Mouse (Mus musculus) neural tube, embryonic 11.5 days (tissue): ENCODE measurements around the gene Ank2. TPM values are rescaled to one million over a fixed set of nuclear protein-coding genes. Genes with fewer than 3 reads are reported as not detected.

Experiments used
- ATAC-seq: fragments of 200-750 bp; cut with Nextera tagmentation; 2 replicates; pipeline ENCODE4 v1.8.0; 2017; ENCODE audit warnings: moderate number of reproducible peaks, mild to moderate bottlenecking, moderate TSS enrichment, moderate library complexity; ENCODE audit not compliant: insufficient read depth, low FRiP score, low TSS enrichment
- DNase-seq: peaks from one replicate; pipeline ENCODE4 v3.0.0-alpha.2; 2015; ENCODE audit warnings: low spot score
- H3K27ac ChIP-seq: fragments of 300-500 bp; sonication (generic); 2 replicates; pipeline ENCODE4 v1.5.1; 2014; ENCODE audit warnings: low read depth, mild to moderate bottlenecking, low read length
- H3K27me3 ChIP-seq: fragments of 300-500 bp; sonication (generic); 2 replicates; pipeline ENCODE4 v1.6.1; 2014; ENCODE audit warnings: mild to moderate bottlenecking, low read length, mixed read lengths; ENCODE audit not compliant: control insufficient read depth, insufficient read depth
- H3K36me3 ChIP-seq: fragments of 300-500 bp; sonication (generic); 2 replicates; pipeline ENCODE4 v1.6.1; 2014; ENCODE audit warnings: mild to moderate bottlenecking, low read length, moderate library complexity, mixed read lengths; ENCODE audit not compliant: control insufficient read depth, insufficient read depth
- H3K4me1 ChIP-seq: fragments of 300-500 bp; sonication (generic); 2 replicates; pipeline ENCODE4 v1.6.1; 2014; ENCODE audit warnings: low read length, mixed read lengths; ENCODE audit not compliant: control insufficient read depth, insufficient read depth
- H3K4me2 ChIP-seq: fragments of 300-500 bp; sonication (generic); 2 replicates; pipeline ENCODE4 v1.6.1; 2014; ENCODE audit warnings: low read depth, mild to moderate bottlenecking, moderate library complexity
- H3K4me3 ChIP-seq: fragments of 300-500 bp; sonication (generic); 2 replicates; pipeline ENCODE4 v1.5.1; 2014; ENCODE audit warnings: low read depth, low read length
- H3K9ac ChIP-seq: fragments of 300-500 bp; sonication (generic); 2 replicates; pipeline ENCODE4 v1.6.1; 2014; ENCODE audit warnings: mild to moderate bottlenecking, low read length
- H3K9me3 ChIP-seq: fragments of 300-500 bp; sonication (generic); 2 replicates; pipeline ENCODE4 v1.6.1; 2016; ENCODE audit warnings: low read length; ENCODE audit not compliant: control insufficient read depth
- WGBS: fragments of 180-500 bp; shearing (Covaris S2); extraction: QIAGEN DNeasy Blood & Tissue Kit; methylation state at CpG from one replicate; pipeline ENCODE4 v1.1.7; 2014; 5-methylcytosine and 5-hydroxymethylcytosine counted together
- polyA plus RNA-seq: library from polyadenylated mRNA; unstranded; fragments of >200 nt; fragmentation: Nextera tagmentation; extraction: Ambion mirVana; gene quantifications from 2 replicates; pipeline ENCODE4 v1.2.1, GENCODE M21; 2014

Gene Ank2
- polyA plus RNA-seq, 1 experiment from 2014 or later: 64.8 TPM

GRCm38 (mm10) chr3:126995970-126996369 lies 503.2 kb downstream of the Ank2 start:
- no peak overlapping the region for H3K4me2 ChIP-seq
- H3K9me3 ChIP-seq: no peaks in the 10 kb centered on the region
- no peak overlapping the region for H3K27ac ChIP-seq
- H3K36me3 ChIP-seq: no peaks in the 10 kb centered on the region
- H3K4me3 ChIP-seq: no peak overlapping the region
- no peaks in the 10 kb centered on the region for H3K27me3 ChIP-seq
- ATAC-seq: no peak
- WGBS: 75% methylated on average over 4 of the region's 4 CpGs
- DNase-seq: no peak
- peaks cover 19% of the 10 kb centered on the region for H3K4me1 ChIP-seq
- H3K9ac ChIP-seq: no peak overlapping the region

- DNase-seq: peak; percentile 35
- Histone ChIP-seq H3K36me3 (no peaks in the 10 kb centered on the region), H3K4me3 (no peak overlapping the region), H3K27me3 (no peaks in the 10 kb centered on the region), H3K4me2 (no peak overlapping the region), H3K4me1 (peaks cover 18% of the 10 kb centered on the region), H3K9me3 (no peaks in the 10 kb centered on the region), H3K27ac (no peak overlapping the region), H3K9ac (no peak overlapping the region)
- WGBS: 46% methylated on average over 7 of the region's 7 CpGs
- ATAC-seq: peak; percentile 31; the same call in 1 of the 2 replicates
Measured at GRCm38 (mm10) chr3:126994149-126994548, 505.0 kb downstream of the Ank2 start.

GRCm38 (mm10) chr3:126989936-126990335 lies 509.2 kb downstream of the Ank2 start:
- Histone ChIP-seq H3K9ac (no peak overlapping the region), H3K27me3 (no peaks in the 10 kb centered on the region), H3K4me1 (0 out of 2 replicates have a peak, but pooled peaks cover 3% of the 10 kb centered on the region), H3K27ac (no peak overlapping the region), H3K4me3 (no peak overlapping the region), H3K36me3 (no peaks in the 10 kb centered on the region), H3K9me3 (no peaks in the 10 kb centered on the region), H3K4me2 (no peak overlapping the region)
- DNase-seq (no peak), ATAC-seq (no peak)
- 91% methylated on average over 3 of the region's 3 CpGs for WGBS

- Histone ChIP-seq H3K27ac (no peak overlapping the region), H3K36me3 (no peaks in the 10 kb centered on the region), H3K4me1 (no peaks in the 10 kb centered on the region), H3K4me3 (no peak overlapping the region), H3K4me2 (no peak overlapping the region), H3K27me3 (no peaks in the 10 kb centered on the region), H3K9me3 (no peaks in the 10 kb centered on the region), H3K9ac (no peak overlapping the region)
- 84% methylated on average over 3 of the region's 3 CpGs for WGBS
- DNase-seq (no peak), ATAC-seq (no peak)
Measured at GRCm38 (mm10) chr3:126986687-126987086, 512.5 kb downstream of the Ank2 start.

- ATAC-seq (no peak), DNase-seq (no peak)
- no peaks in the 10 kb centered on the region for H3K9me3 ChIP-seq
- no peaks in the 10 kb centered on the region for H3K27me3 ChIP-seq
- no peaks in the 10 kb centered on the region for H3K4me1 ChIP-seq
- H3K9ac ChIP-seq: no peak overlapping the region
- H3K4me3 ChIP-seq: no peak overlapping the region
- H3K4me2 ChIP-seq: no peak overlapping the region
- 92% methylated on average over 5 of the region's 5 CpGs for WGBS
- no peaks in the 10 kb centered on the region for H3K36me3 ChIP-seq
- no peak overlapping the region for H3K27ac ChIP-seq
Measured at GRCm38 (mm10) chr3:126982814-126983213, 516.3 kb downstream of the Ank2 start.

- Histone ChIP-seq H3K4me3 (no peak overlapping the region), H3K4me1 (no peaks in the 10 kb centered on the region), H3K9me3 (no peaks in the 10 kb centered on the region), H3K4me2 (no peak overlapping the region), H3K9ac (no peak overlapping the region), H3K27ac (no peak overlapping the region), H3K27me3 (no peaks in the 10 kb centered on the region), H3K36me3 (no peaks in the 10 kb centered on the region)
- DNase-seq: no peak
- no peak for ATAC-seq
- WGBS: 97% methylated on average over 3 of the region's 3 CpGs
Measured at GRCm38 (mm10) chr3:126981163-126981562, 518.0 kb downstream of the Ank2 start.

GRCm38 (mm10) chr3:126979635-126980034 lies 519.5 kb downstream of the Ank2 start:
- Histone ChIP-seq H3K27ac (no peak overlapping the region), H3K36me3 (no peaks in the 10 kb centered on the region), H3K9ac (no peak overlapping the region), H3K27me3 (no peaks in the 10 kb centered on the region), H3K9me3 (no peaks in the 10 kb centered on the region), H3K4me1 (no peaks in the 10 kb centered on the region), H3K4me3 (no peak overlapping the region), H3K4me2 (no peak overlapping the region)
- no peak for ATAC-seq
- no peak for DNase-seq
- WGBS: 88% methylated on average over 3 of the region's 3 CpGs

- Histone ChIP-seq H3K4me1 (no peaks in the 10 kb centered on the region), H3K4me2 (no peak overlapping the region), H3K27me3 (no peaks in the 10 kb centered on the region), H3K4me3 (no peak overlapping the region), H3K27ac (no peak overlapping the region), H3K9me3 (no peaks in the 10 kb centered on the region), H3K9ac (no peak overlapping the region), H3K36me3 (no peaks in the 10 kb centered on the region)
- peak; percentile 49 for ATAC-seq
- peak; percentile 72 for DNase-seq
- WGBS: 64% methylated on average over 11 of the region's 11 CpGs
Measured at GRCm38 (mm10) chr3:126978768-126979410, 520.3 kb downstream of the Ank2 start.

- Histone ChIP-seq H3K4me3 (no peak overlapping the region), H3K36me3 (no peaks in the 10 kb centered on the region), H3K27me3 (no peaks in the 10 kb centered on the region), H3K9ac (no peak overlapping the region), H3K4me1 (no peaks in the 10 kb centered on the region), H3K9me3 (no peaks in the 10 kb centered on the region), H3K27ac (no peak overlapping the region), H3K4me2 (no peak overlapping the region)
- WGBS: 55% methylated on average over 6 of the region's 6 CpGs
- ATAC-seq (no peak), DNase-seq (no peak)
Measured at GRCm38 (mm10) chr3:126977399-126977798, 521.8 kb downstream of the Ank2 start.
